Mouse (Mus musculus) lung, postnatal 0 days (tissue): ENCODE results near the gene Klf12.

ENCODE experiments used
- CTCF ChIP-seq: IDR thresholded peaks from 2 replicates; pipeline ENCODE4 v1.5.1; 2016; ENCODE audit warnings: antibody characterized with exemption, mild to moderate bottlenecking
- EP300 ChIP-seq: IDR thresholded peaks from 2 replicates; pipeline ENCODE4 v1.6.1; 2016; ENCODE audit warnings: antibody characterized with exemption, mild to moderate bottlenecking, control low read depth

DNA sequence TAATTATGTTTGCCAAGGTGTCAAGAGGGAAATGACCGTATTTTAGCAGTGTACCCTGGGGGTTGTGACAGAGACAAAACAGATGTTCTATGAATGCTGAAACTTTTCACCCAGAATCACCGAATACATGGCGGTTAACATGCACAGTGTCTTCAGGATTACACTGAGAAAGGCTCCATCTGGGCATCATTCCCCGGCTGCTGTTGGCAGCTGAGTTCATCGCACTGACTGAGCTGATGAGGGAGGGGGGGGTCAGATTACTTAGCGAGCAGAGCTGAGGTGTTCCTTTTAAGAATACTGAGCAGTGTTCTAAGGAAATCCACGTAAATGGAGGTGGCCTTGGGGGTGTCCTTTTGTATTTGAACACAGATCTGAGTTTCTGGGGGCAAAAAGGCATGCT is 301.0 kb downstream of the Klf12 start:
- TF ChIP-seq EP300 (no peak), CTCF (no peak)
